Mouse (Mus musculus) neural tube, embryonic 11.5 days (tissue): ENCODE measurements around the gene Cask. TPM values are rescaled to one million over a fixed set of nuclear protein-coding genes. Genes with fewer than 3 reads are reported as not detected.

Experiments used
- ATAC-seq: fragments of 200-750 bp; cut with Nextera tagmentation; 2 replicates; pipeline ENCODE4 v1.8.0; 2017; ENCODE audit warnings: moderate number of reproducible peaks, mild to moderate bottlenecking, moderate TSS enrichment, moderate library complexity; ENCODE audit not compliant: insufficient read depth, low FRiP score, low TSS enrichment
- DNase-seq: peaks from one replicate; pipeline ENCODE4 v3.0.0-alpha.2; 2015; ENCODE audit warnings: low spot score
- H3K27ac ChIP-seq: fragments of 300-500 bp; sonication (generic); 2 replicates; pipeline ENCODE4 v1.5.1; 2014; ENCODE audit warnings: low read depth, mild to moderate bottlenecking, low read length
- H3K27me3 ChIP-seq: fragments of 300-500 bp; sonication (generic); 2 replicates; pipeline ENCODE4 v1.6.1; 2014; ENCODE audit warnings: mild to moderate bottlenecking, low read length, mixed read lengths; ENCODE audit not compliant: control insufficient read depth, insufficient read depth
- H3K36me3 ChIP-seq: fragments of 300-500 bp; sonication (generic); 2 replicates; pipeline ENCODE4 v1.6.1; 2014; ENCODE audit warnings: mild to moderate bottlenecking, low read length, moderate library complexity, mixed read lengths; ENCODE audit not compliant: control insufficient read depth, insufficient read depth
- H3K4me1 ChIP-seq: fragments of 300-500 bp; sonication (generic); 2 replicates; pipeline ENCODE4 v1.6.1; 2014; ENCODE audit warnings: low read length, mixed read lengths; ENCODE audit not compliant: control insufficient read depth, insufficient read depth
- H3K4me2 ChIP-seq: fragments of 300-500 bp; sonication (generic); 2 replicates; pipeline ENCODE4 v1.6.1; 2014; ENCODE audit warnings: low read depth, mild to moderate bottlenecking, moderate library complexity
- H3K4me3 ChIP-seq: fragments of 300-500 bp; sonication (generic); 2 replicates; pipeline ENCODE4 v1.5.1; 2014; ENCODE audit warnings: low read depth, low read length
- H3K9ac ChIP-seq: fragments of 300-500 bp; sonication (generic); 2 replicates; pipeline ENCODE4 v1.6.1; 2014; ENCODE audit warnings: mild to moderate bottlenecking, low read length
- H3K9me3 ChIP-seq: fragments of 300-500 bp; sonication (generic); 2 replicates; pipeline ENCODE4 v1.6.1; 2016; ENCODE audit warnings: low read length; ENCODE audit not compliant: control insufficient read depth
- WGBS: fragments of 180-500 bp; shearing (Covaris S2); extraction: QIAGEN DNeasy Blood & Tissue Kit; methylation state at CpG from one replicate; pipeline ENCODE4 v1.1.7; 2014; 5-methylcytosine and 5-hydroxymethylcytosine counted together
- polyA plus RNA-seq: library from polyadenylated mRNA; unstranded; fragments of >200 nt; fragmentation: Nextera tagmentation; extraction: Ambion mirVana; gene quantifications from 2 replicates; pipeline ENCODE4 v1.2.1, GENCODE M21; 2014

Cask gene
- polyA plus RNA-seq, 1 experiment from 2014 or later: 33.0 TPM

- no peaks in the 10 kb centered on the region for H3K9me3 ChIP-seq
- no peak overlapping the region for H3K9ac ChIP-seq
- no peak overlapping the region for H3K27ac ChIP-seq
- no peak for ATAC-seq
- H3K4me1 ChIP-seq: no peaks in the 10 kb centered on the region
- H3K4me3 ChIP-seq: no peak overlapping the region
- no peaks in the 10 kb centered on the region for H3K36me3 ChIP-seq
- no peak for DNase-seq
- WGBS: 58% methylated on average over 2 of the region's 2 CpGs
- H3K27me3 ChIP-seq: no peaks in the 10 kb centered on the region
- H3K4me2 ChIP-seq: no peak overlapping the region
These were observed 338.0 kb downstream of the Cask start for GRCm38 (mm10) chrX:13513127-13513526.

- H3K27me3 ChIP-seq: no peaks in the 10 kb centered on the region
- WGBS: 71% methylated on average over 2 of the region's 2 CpGs
- no peak overlapping the region for H3K4me3 ChIP-seq
- no peak overlapping the region for H3K27ac ChIP-seq
- no peak overlapping the region for H3K4me2 ChIP-seq
- no peak overlapping the region for H3K9ac ChIP-seq
- H3K9me3 ChIP-seq: no peaks in the 10 kb centered on the region
- ATAC-seq: no peak
- DNase-seq: no peak
- H3K4me1 ChIP-seq: no peaks in the 10 kb centered on the region
- H3K36me3 ChIP-seq: no peaks in the 10 kb centered on the region
These were observed 344.8 kb downstream of the Cask start for GRCm38 (mm10) chrX:13506376-13506775.

GRCm38 (mm10) chrX:13504389-13504788, 346.8 kb downstream of the Cask start:
- Histone ChIP-seq H3K9me3 (no peaks in the 10 kb centered on the region), H3K27me3 (no peaks in the 10 kb centered on the region), H3K27ac (no peak overlapping the region), H3K4me1 (no peaks in the 10 kb centered on the region), H3K36me3 (no peaks in the 10 kb centered on the region), H3K9ac (no peak overlapping the region), H3K4me2 (no peak overlapping the region), H3K4me3 (no peak overlapping the region)
- no peak for DNase-seq
- no peak for ATAC-seq
- 93% methylated on average over 7 of the region's 7 CpGs for WGBS

GRCm38 (mm10) chrX:13502862-13503375, 348.2 kb downstream of the Cask start:
- no peaks in the 10 kb centered on the region for H3K4me1 ChIP-seq
- H3K36me3 ChIP-seq: no peaks in the 10 kb centered on the region
- H3K9me3 ChIP-seq: no peaks in the 10 kb centered on the region
- no peak overlapping the region for H3K27ac ChIP-seq
- H3K4me2 ChIP-seq: no peak overlapping the region
- H3K9ac ChIP-seq: no peak overlapping the region
- DNase-seq (peak; percentile 21), ATAC-seq (no peak)
- no peaks in the 10 kb centered on the region for H3K27me3 ChIP-seq
- no peak overlapping the region for H3K4me3 ChIP-seq
- WGBS: 57% methylated on average over 7 of the region's 7 CpGs

GRCm38 (mm10) chrX:13500284-13500683, 350.9 kb downstream of the Cask start:
- H3K27ac ChIP-seq: no peak overlapping the region
- no peak for DNase-seq
- no peaks in the 10 kb centered on the region for H3K4me1 ChIP-seq
- no peaks in the 10 kb centered on the region for H3K9me3 ChIP-seq
- H3K9ac ChIP-seq: no peak overlapping the region
- no peak overlapping the region for H3K4me2 ChIP-seq
- no peak overlapping the region for H3K4me3 ChIP-seq
- no peaks in the 10 kb centered on the region for H3K36me3 ChIP-seq
- no peaks in the 10 kb centered on the region for H3K27me3 ChIP-seq
- WGBS: 78% methylated on average over 4 of the region's 4 CpGs
- no peak for ATAC-seq

GRCm38 (mm10) chrX:13494892-13495703, 356.1 kb downstream of the Cask start:
- H3K36me3 ChIP-seq: no peaks in the 10 kb centered on the region
- no peaks in the 10 kb centered on the region for H3K4me1 ChIP-seq
- ATAC-seq: no peak
- H3K4me2 ChIP-seq: no peak overlapping the region
- H3K27ac ChIP-seq: no peak overlapping the region
- 79% methylated on average over 8 of the region's 8 CpGs for WGBS
- H3K4me3 ChIP-seq: no peak overlapping the region
- H3K9me3 ChIP-seq: no peaks in the 10 kb centered on the region
- H3K9ac ChIP-seq: no peak overlapping the region
- no peaks in the 10 kb centered on the region for H3K27me3 ChIP-seq
- DNase-seq: no peak

- DNase-seq: no peak
These were observed 358.2 kb downstream of the Cask start for GRCm38 (mm10) chrX:13492922-13493321.

GRCm38 (mm10) chrX:13490941-13491340, 360.2 kb downstream of the Cask start:
- Histone ChIP-seq H3K27me3 (0 out of 2 replicates have a peak, but pooled peaks cover 2% of the 10 kb centered on the region), H3K9ac (no peak overlapping the region)
- ATAC-seq: no peak

More at GRCm38 (mm10) chrX:13492922-13493321, 358.2 kb downstream of the Cask start:
- H3K36me3 ChIP-seq: no peaks in the 10 kb centered on the region
- H3K9me3 ChIP-seq: no peaks in the 10 kb centered on the region
- H3K4me3 ChIP-seq: no peak overlapping the region
- H3K9ac ChIP-seq: no peak overlapping the region
- no peak overlapping the region for H3K27ac ChIP-seq
- H3K4me1 ChIP-seq: no peaks in the 10 kb centered on the region
- no peak for ATAC-seq
- no peak overlapping the region for H3K4me2 ChIP-seq
- no peaks in the 10 kb centered on the region for H3K27me3 ChIP-seq

GRCm38 (mm10) chrX:13489761-13490160, 361.4 kb downstream of the Cask start:
- no peak overlapping the region for H3K27ac ChIP-seq
- H3K4me2 ChIP-seq: no peak overlapping the region
- H3K9ac ChIP-seq: no peak overlapping the region
- DNase-seq: no peak
- H3K4me1 ChIP-seq: no peaks in the 10 kb centered on the region
- no peak for ATAC-seq
- H3K27me3 ChIP-seq: 0 out of 2 replicates have a peak, but pooled peaks cover 2% of the 10 kb centered on the region
- 63% methylated on average over 1 of the region's 1 CpGs for WGBS
- no peak overlapping the region for H3K4me3 ChIP-seq
- H3K9me3 ChIP-seq: 0 out of 2 replicates have a peak, but pooled peaks cover 4% of the 10 kb centered on the region
- no peaks in the 10 kb centered on the region for H3K36me3 ChIP-seq

More at GRCm38 (mm10) chrX:13490941-13491340, 360.2 kb downstream of the Cask start:
- no peak overlapping the region for H3K27ac ChIP-seq
- no peak overlapping the region for H3K4me3 ChIP-seq
- no peaks in the 10 kb centered on the region for H3K4me1 ChIP-seq
- H3K9me3 ChIP-seq: 0 out of 2 replicates have a peak, but pooled peaks cover 3% of the 10 kb centered on the region
- no peak for DNase-seq
- H3K4me2 ChIP-seq: no peak overlapping the region
- 71% methylated on average over 3 of the region's 3 CpGs for WGBS
- no peaks in the 10 kb centered on the region for H3K36me3 ChIP-seq
